Mouse (Mus musculus): ENCODE data around the gene Fgd2. TPM values are rescaled to one million over a fixed set of nuclear protein-coding genes. Genes with fewer than 3 reads are reported as not detected.

The Fgd2 gene
- polyA plus RNA-seq, 1 experiment = 26.4 TPM

- DNase-seq (ENCODE audit: low spot score) = peak; percentile 64
Measured at GRCm38 (mm10) chr17:29397480-29398433, 37.0 kb downstream of the Fgd2 start.

GRCm38 (mm10) chr17:29398434-29399026 lies 37.8 kb downstream of the Fgd2 start:
- no peak for DNase-seq (ENCODE audit: low spot score)

GRCm38 (mm10) chr17:29399241-29399910 lies 38.7 kb downstream of the Fgd2 start:
- no peak for DNase-seq (ENCODE audit: low spot score)

- DNase-seq (ENCODE audit: low spot score) = no peak
Measured at GRCm38 (mm10) chr17:29400044-29400443, 39.3 kb downstream of the Fgd2 start.

- no peak for DNase-seq (ENCODE audit: low spot score)
Measured at GRCm38 (mm10) chr17:29401741-29402268, 41.1 kb downstream of the Fgd2 start.

GRCm38 (mm10) chr17:29403179-29403578 lies 42.5 kb downstream of the Fgd2 start:
- no peak for DNase-seq (ENCODE audit: low spot score)

GRCm38 (mm10) chr17:29405501-29405900 lies 44.8 kb downstream of the Fgd2 start:
- no peak for DNase-seq (ENCODE audit: low spot score)

- DNase-seq (ENCODE audit: low spot score) = no peak
Measured at GRCm38 (mm10) chr17:29406077-29406476, 45.4 kb downstream of the Fgd2 start.

GRCm38 (mm10) chr17:29407405-29407804 lies 46.7 kb downstream of the Fgd2 start:
- no peak for DNase-seq (ENCODE audit: low spot score)

- no peak for DNase-seq (ENCODE audit: low spot score)
Measured at GRCm38 (mm10) chr17:29408364-29408763, 47.6 kb downstream of the Fgd2 start.

GRCm38 (mm10) chr17:29409800-29410343 lies 49.2 kb downstream of the Fgd2 start:
- DNase-seq (ENCODE audit: low spot score) = no peak

- DNase-seq (ENCODE audit: low spot score) = no peak
Measured at GRCm38 (mm10) chr17:29411821-29412425, 51.2 kb downstream of the Fgd2 start.

GRCm38 (mm10) chr17:29414566-29414965 lies 53.9 kb downstream of the Fgd2 start:
- no peak for DNase-seq (ENCODE audit: low spot score)

- peak; percentile 40 for DNase-seq (ENCODE audit: low spot score)
Measured at GRCm38 (mm10) chr17:29415761-29416662, 55.3 kb downstream of the Fgd2 start.

- DNase-seq (ENCODE audit: low spot score) = no peak
Measured at GRCm38 (mm10) chr17:29416757-29417156, 56.0 kb downstream of the Fgd2 start.

- DNase-seq (ENCODE audit: low spot score) = no peak
Measured at GRCm38 (mm10) chr17:29418758-29419380, 58.2 kb downstream of the Fgd2 start.

GRCm38 (mm10) chr17:29419976-29420739 lies 59.4 kb downstream of the Fgd2 start:
- no peak for DNase-seq (ENCODE audit: low spot score)

GRCm38 (mm10) chr17:29421319-29421718 lies 60.6 kb downstream of the Fgd2 start:
- DNase-seq (ENCODE audit: low spot score) = no peak

GRCm38 (mm10) chr17:29422337-29422736 lies 61.6 kb downstream of the Fgd2 start:
- DNase-seq (ENCODE audit: low spot score) = no peak

Data from urinary bladder, adult 2 months (tissue).